ENCODE assay signal across 3 mouse cellular contexts in the genomic region with DNA sequence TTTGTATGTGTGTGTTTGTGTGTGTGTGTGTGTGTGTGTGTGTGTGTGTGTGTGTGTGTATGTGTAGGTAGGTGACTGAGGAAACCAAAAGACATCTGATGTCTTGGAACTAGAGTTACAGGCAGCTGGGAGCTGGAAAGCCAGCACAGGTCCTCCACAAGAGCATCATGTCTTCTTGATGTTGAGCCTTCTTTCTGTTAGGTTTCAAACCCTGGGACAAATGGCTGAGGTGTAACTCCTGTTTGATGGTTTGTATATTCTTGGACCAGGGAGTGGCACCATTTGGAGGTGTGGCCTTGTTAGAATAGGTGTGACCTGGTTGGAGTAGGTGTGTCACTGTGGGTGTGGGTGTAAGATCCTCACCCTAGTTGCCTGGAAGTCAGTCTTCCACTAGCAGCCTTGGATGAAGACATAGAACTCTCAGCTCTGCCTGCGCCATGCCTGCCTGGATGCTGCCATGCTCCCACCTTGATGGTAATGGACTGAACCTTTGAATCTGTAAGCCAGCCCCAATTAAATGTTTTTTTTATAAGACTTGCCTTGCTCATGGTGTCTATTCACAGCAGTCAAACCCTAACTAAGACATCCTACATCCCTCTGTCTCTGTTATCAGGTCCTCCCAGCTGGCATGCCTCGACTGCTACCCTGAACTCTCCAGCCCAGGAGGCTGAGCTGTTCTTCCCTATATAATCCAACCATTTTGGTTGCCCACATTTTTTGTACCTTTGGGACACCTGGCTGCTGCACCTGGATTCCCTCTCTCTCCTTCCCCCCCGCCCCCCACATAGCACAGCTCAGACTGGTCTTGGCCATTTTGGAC. TPM values are rescaled to one million over a fixed set of nuclear protein-coding genes. Genes with fewer than 3 reads are reported as not detected.
"Had no signal": no experiment of that assay in that cellular context is flagged by ENCODE, and none has a peak within 500 bp of the region (broad histone marks: within the 10 kb centered on the region; RNA-seq: fewer than 3 reads in every experiment).

No protein-coding gene starts in this region.

RNA-seq across cellular contexts. Expression of gene Gucy2c, which starts 16.5 kb away (rescaled TPM):
- total RNA-seq: megakaryocyte progenitor cell, adult 5-6 weeks; megakaryocyte-erythroid progenitor cell, adult 5-6 weeks had no signal
- polyA plus RNA-seq: limb, embryonic 12.5 days had no signal
